Mouse (Mus musculus): ENCODE data around the gene Bsn. TPM values are rescaled to one million over a fixed set of nuclear protein-coding genes. Genes with fewer than 3 reads are reported as not detected.

The Bsn gene
- polyA plus RNA-seq (2015; fragmentation: Nextera tagmentation; extraction: Ambion mirVana), result 1.0 and 1.3 TPM in 2 replicates

DNA sequence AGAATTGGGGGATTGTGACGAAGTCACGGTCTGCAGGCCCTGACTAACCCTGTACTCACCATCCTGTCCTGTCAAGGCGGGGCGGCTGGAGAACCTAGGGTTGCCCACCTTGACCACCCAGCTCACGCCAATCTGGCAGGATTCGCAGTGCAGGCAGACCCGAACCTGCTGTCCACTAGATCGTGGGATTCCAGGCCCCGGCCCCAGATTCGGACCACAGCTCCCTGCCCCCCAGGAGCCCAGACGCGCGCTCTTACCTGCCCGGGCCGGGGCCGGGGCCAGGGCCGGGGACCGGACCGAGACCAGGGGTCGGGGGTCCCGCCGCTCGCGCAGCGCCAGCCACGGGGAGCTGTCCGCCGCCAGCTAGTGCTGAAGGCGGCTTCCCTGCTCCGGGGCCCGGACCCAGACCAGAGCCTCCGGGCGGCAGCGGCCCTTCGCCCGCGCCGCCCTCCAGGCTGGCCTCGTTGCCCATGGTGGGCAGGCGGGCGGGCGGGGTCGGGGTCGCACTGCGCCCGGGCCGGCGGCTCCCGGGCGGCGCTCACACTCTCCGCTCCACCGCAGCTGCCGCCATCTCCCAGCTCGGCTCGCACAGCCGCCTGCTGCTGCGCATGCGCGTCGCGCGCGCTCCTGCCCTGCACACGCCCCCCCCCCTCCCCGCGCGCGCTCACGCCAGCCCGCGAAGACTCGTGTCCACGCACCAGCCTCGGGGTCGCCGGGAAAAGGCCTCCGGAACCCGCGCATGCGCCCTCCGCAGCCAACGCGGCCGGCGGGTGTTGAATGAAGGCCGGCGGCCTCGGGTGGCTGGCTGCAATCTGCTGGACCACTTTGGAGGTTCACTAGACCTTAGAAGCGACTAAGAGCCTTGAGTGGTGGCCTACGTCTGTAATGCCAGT lies at the start of gene Bsn:
Gene Bsn, minus strand, starts transcription at position 598 of the 893 bp plus-strand sequence.
- Histone ChIP-seq H3K27me3 (peaks cover 36% of the 10 kb centered on the region), H3K4me2 (replicated peaks) (peak within 1 kb of the TSS; percentile 85), H3K4me3 (replicated peaks) (peak within 1 kb of the TSS; percentile 52), H3K4me1 (peaks cover 5% of the 10 kb centered on the region), H3K9me3 (replicated peaks) (no peaks in the 10 kb centered on the region), H3K36me3 (no peaks in the 10 kb centered on the region), H3K9ac (no peak within 1 kb of the TSS), H3K27ac (replicated peaks) (no peak within 1 kb of the TSS)
- peak; percentile 58; the same call in 1 of the 2 replicates for ATAC-seq (ENCODE audit: insufficient number of reproducible peaks, low FRiP score, low TSS enrichment, low read depth)
- WGBS, result 2% methylated on average over 73 of the region's 91 CpGs

- no peaks in the 10 kb centered on the region for H3K9me3 ChIP-seq (replicated peaks)
- no peak overlapping the region for H3K4me3 ChIP-seq (replicated peaks)
- no peaks in the 10 kb centered on the region for H3K4me1 ChIP-seq
- no peak for ATAC-seq (ENCODE audit: insufficient number of reproducible peaks, low FRiP score, low TSS enrichment, low read depth)
- no peaks in the 10 kb centered on the region for H3K27me3 ChIP-seq
- H3K36me3 ChIP-seq, result 0 out of 2 replicates have a peak, but pooled peaks cover 3% of the 10 kb centered on the region
- H3K27ac ChIP-seq (replicated peaks), result no peak overlapping the region
- no peak overlapping the region for H3K4me2 ChIP-seq (replicated peaks)
- 64% methylated on average over 5 of the region's 5 CpGs for WGBS
- H3K9ac ChIP-seq, result no peak overlapping the region
These were observed 49.8 kb upstream of the Bsn start for GRCm38 (mm10) chr9:108239951-108240350.

- H3K27ac ChIP-seq (replicated peaks), result no peak overlapping the region
These were observed 48.6 kb upstream of the Bsn start for GRCm38 (mm10) chr9:108238831-108239230.

DNA sequence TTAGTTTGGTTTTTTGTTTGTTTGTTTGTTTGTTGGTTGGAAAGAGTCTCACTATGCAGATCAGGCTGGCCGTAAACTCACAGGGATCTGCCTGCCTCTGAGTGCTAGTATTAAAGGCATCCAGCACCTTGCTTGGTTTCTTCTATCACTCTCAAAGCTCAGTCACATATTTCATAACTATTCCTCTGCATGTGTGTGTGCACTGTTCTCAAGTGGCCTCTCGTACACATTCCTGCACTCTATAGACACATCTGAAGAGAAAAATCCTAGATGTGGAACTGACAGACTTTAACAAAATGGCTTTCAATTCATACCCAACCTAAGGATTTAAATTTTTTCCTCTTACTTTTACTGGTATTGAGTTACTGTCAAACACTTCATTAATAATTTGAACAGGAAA lies 48.2 kb upstream of the Bsn start:
- H3K36me3 ChIP-seq, result 0 out of 2 replicates have a peak, but pooled peaks cover 8% of the 10 kb centered on the region
- H3K9ac ChIP-seq, result no peak overlapping the region
- no peak for ATAC-seq (ENCODE audit: insufficient number of reproducible peaks, low FRiP score, low TSS enrichment, low read depth)
- no peak overlapping the region for H3K4me2 ChIP-seq (replicated peaks)
- no peaks in the 10 kb centered on the region for H3K27me3 ChIP-seq
- H3K9me3 ChIP-seq (replicated peaks), result no peaks in the 10 kb centered on the region
- WGBS, result 65% methylated on average over 2 of the region's 2 CpGs
- H3K4me3 ChIP-seq (replicated peaks), result no peak overlapping the region
- no peak overlapping the region for H3K27ac ChIP-seq (replicated peaks)
- H3K4me1 ChIP-seq, result no peaks in the 10 kb centered on the region

More at GRCm38 (mm10) chr9:108238831-108239230, 48.6 kb upstream of the Bsn start:
- ATAC-seq (ENCODE audit: insufficient number of reproducible peaks, low FRiP score, low TSS enrichment, low read depth), result no peak
- H3K9ac ChIP-seq, result no peak overlapping the region
- no peaks in the 10 kb centered on the region for H3K27me3 ChIP-seq
- no peak overlapping the region for H3K4me2 ChIP-seq (replicated peaks)
- H3K36me3 ChIP-seq, result 0 out of 2 replicates have a peak, but pooled peaks cover 8% of the 10 kb centered on the region
- WGBS, result 58% methylated on average over 3 of the region's 3 CpGs
- no peaks in the 10 kb centered on the region for H3K4me1 ChIP-seq
- H3K9me3 ChIP-seq (replicated peaks), result no peaks in the 10 kb centered on the region
- no peak overlapping the region for H3K4me3 ChIP-seq (replicated peaks)

GRCm38 (mm10) chr9:108234682-108235081 lies 44.5 kb upstream of the Bsn start:
- Histone ChIP-seq H3K9me3 (replicated peaks) (no peaks in the 10 kb centered on the region), H3K4me1 (no peaks in the 10 kb centered on the region), H3K9ac (no peak overlapping the region), H3K4me3 (replicated peaks) (no peak overlapping the region), H3K4me2 (replicated peaks) (no peak overlapping the region), H3K27me3 (no peaks in the 10 kb centered on the region), H3K27ac (replicated peaks) (no peak overlapping the region), H3K36me3 (0 out of 2 replicates have a peak, but pooled peaks cover 6% of the 10 kb centered on the region)
- ATAC-seq (ENCODE audit: insufficient number of reproducible peaks, low FRiP score, low TSS enrichment, low read depth), result no peak
- 93% methylated on average over 2 of the region's 2 CpGs for WGBS

DNA sequence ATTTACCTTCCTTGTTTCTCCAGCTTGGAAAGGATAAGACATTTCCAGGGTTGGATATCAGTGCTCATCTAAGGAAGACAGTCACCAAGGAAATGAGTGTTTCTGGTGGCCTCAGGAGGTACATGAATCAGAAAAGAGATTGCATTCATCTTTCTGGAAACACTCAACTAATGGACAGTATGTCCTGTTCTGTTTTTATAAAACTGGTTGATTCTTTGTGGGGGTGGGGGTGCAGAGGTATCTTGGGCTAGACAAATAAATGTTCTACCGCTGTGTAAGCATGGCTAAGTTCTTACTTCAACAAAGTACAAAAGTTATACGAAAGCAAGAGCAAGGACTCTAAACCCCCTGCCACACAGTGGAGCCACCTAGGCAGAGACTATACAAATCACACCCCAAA lies 42.7 kb upstream of the Bsn start:
- no peaks in the 10 kb centered on the region for H3K4me1 ChIP-seq
- H3K27ac ChIP-seq (replicated peaks), result no peak overlapping the region
- ATAC-seq (ENCODE audit: insufficient number of reproducible peaks, low FRiP score, low TSS enrichment, low read depth), result no peak
- no peak overlapping the region for H3K9ac ChIP-seq
- no peaks in the 10 kb centered on the region for H3K27me3 ChIP-seq
- H3K9me3 ChIP-seq (replicated peaks), result no peaks in the 10 kb centered on the region
- H3K4me2 ChIP-seq (replicated peaks), result no peak overlapping the region
- no peak overlapping the region for H3K4me3 ChIP-seq (replicated peaks)
- WGBS, result 97% methylated on average over 2 of the region's 2 CpGs
- H3K36me3 ChIP-seq, result peaks cover 6% of the 10 kb centered on the region; the same call in 1 of the 2 replicates

- Histone ChIP-seq H3K36me3 (no peaks in the 10 kb centered on the region; the same call in 1 of the 2 replicates), H3K9ac (no peak overlapping the region), H3K27me3 (no peaks in the 10 kb centered on the region), H3K4me1 (no peaks in the 10 kb centered on the region), H3K9me3 (replicated peaks) (no peaks in the 10 kb centered on the region), H3K4me3 (replicated peaks) (no peak overlapping the region), H3K27ac (replicated peaks) (no peak overlapping the region), H3K4me2 (replicated peaks) (no peak overlapping the region)
- WGBS, result 67% methylated on average over 2 of the region's 2 CpGs
- no peak for ATAC-seq (ENCODE audit: insufficient number of reproducible peaks, low FRiP score, low TSS enrichment, low read depth)
These were observed 37.9 kb upstream of the Bsn start for GRCm38 (mm10) chr9:108227911-108228649.

DNA sequence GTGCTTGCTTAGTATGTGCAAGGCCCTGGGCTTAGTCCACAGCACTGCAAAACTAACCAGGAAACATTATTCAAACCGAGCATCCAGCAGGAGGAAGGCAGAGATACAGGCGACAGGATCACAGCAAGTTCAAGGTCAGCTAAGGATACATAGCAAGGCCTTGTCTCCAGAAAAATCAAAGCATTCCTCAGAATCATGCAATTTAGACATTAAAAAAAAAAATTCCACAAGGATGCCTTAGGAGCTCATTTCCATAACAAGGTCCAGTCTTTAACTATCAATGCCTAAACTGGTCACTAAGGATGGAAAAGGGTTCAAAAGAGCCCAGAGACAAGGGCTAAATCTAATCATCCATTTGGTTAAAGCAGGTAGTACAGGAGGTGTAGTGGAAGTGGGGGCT lies 35.0 kb upstream of the Bsn start:
- Histone ChIP-seq H3K27ac (replicated peaks) (no peak overlapping the region), H3K27me3 (no peaks in the 10 kb centered on the region), H3K9me3 (replicated peaks) (no peaks in the 10 kb centered on the region), H3K36me3 (no peaks in the 10 kb centered on the region; the same call in 1 of the 2 replicates), H3K4me1 (peaks cover 8% of the 10 kb centered on the region), H3K4me2 (replicated peaks) (no peak overlapping the region), H3K9ac (no peak overlapping the region), H3K4me3 (replicated peaks) (no peak overlapping the region)
- no peak for ATAC-seq (ENCODE audit: insufficient number of reproducible peaks, low FRiP score, low TSS enrichment, low read depth)
- 64% methylated on average over 2 of the region's 2 CpGs for WGBS

DNA sequence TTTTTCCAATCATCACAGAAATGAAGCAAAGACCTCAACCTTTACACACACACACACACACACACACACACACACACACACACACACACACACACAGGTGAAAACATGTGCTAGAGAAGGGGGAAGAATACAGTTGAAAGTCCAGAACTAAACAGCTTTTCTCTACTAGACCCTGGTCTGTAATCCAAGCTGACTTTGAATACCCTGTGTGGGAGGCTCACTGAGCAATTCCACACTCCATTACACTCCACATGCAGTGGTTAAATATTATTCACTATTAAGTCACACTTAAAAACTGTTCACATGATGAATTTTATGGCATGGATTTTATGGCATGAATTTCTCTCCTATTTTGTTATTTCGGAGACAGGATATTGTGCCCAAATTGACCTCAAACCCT lies 33.4 kb upstream of the Bsn start:
- Histone ChIP-seq H3K9ac (no peak overlapping the region), H3K27me3 (no peaks in the 10 kb centered on the region), H3K9me3 (replicated peaks) (no peaks in the 10 kb centered on the region), H3K4me2 (replicated peaks) (no peak overlapping the region), H3K36me3 (no peaks in the 10 kb centered on the region; the same call in 1 of the 2 replicates), H3K4me1 (peaks cover 14% of the 10 kb centered on the region), H3K4me3 (replicated peaks) (no peak overlapping the region), H3K27ac (replicated peaks) (no peak overlapping the region)
- ATAC-seq (ENCODE audit: insufficient number of reproducible peaks, low FRiP score, low TSS enrichment, low read depth), result no peak
- 91% methylated on average over 1 of the region's 1 CpGs for WGBS

DNA sequence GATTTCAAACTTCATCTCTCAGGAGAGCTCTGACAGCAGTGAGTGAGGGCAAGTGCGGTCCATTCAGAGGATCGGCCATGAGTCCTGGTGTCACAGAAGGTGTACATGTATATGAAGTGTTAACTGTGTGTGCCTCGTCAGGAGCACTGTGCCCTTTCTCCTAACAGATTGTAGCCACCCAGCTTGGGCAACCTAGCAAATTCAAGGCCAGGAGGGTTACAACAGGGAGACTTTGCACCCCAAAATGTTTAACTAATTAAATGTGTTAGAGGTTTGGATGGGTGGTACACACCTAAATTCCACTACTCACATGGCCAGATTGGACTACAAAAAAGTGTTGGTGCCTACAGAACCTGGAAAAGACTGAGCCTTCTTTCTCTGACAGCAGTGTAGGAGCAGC lies 31.4 kb upstream of the Bsn start:
- Histone ChIP-seq H3K4me3 (replicated peaks) (no peak overlapping the region), H3K27me3 (no peaks in the 10 kb centered on the region), H3K36me3 (peaks cover 16% of the 10 kb centered on the region), H3K4me2 (replicated peaks) (no peak overlapping the region), H3K4me1 (peaks cover 14% of the 10 kb centered on the region), H3K9ac (no peak overlapping the region), H3K27ac (replicated peaks) (no peak overlapping the region), H3K9me3 (replicated peaks) (no peaks in the 10 kb centered on the region)
- ATAC-seq (ENCODE audit: insufficient number of reproducible peaks, low FRiP score, low TSS enrichment, low read depth), result no peak
- WGBS, result 95% methylated on average over 3 of the region's 3 CpGs

DNA sequence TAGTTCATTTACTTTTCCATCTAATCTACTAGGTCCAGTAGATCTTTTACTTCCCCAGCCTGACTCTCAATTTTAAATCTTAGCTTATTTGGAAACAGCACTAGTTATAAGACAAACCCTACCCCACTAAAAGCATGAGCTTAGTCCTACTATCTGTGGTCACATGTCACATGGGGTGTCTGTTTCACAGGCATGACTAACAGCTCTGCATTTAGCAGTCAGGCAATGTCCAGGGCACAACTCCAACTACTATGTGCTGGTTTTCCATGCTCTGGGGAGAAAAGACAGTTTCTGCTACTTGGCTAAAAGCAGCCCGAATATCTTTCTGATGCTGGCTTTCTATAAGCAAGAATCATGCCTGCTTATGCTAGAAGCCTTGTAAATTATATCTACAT lies 30.2 kb upstream of the Bsn start:
- peak overlapping the region; percentile 58 for H3K27ac ChIP-seq (replicated peaks)
- H3K9me3 ChIP-seq (replicated peaks), result no peaks in the 10 kb centered on the region
- no peaks in the 10 kb centered on the region for H3K27me3 ChIP-seq
- no peak overlapping the region for H3K4me2 ChIP-seq (replicated peaks)
- peaks cover 14% of the 10 kb centered on the region for H3K4me1 ChIP-seq
- no peak overlapping the region for H3K4me3 ChIP-seq (replicated peaks)
- WGBS, result 47% methylated on average over 1 of the region's 1 CpGs
- no peak overlapping the region for H3K9ac ChIP-seq
- ATAC-seq (ENCODE audit: insufficient number of reproducible peaks, low FRiP score, low TSS enrichment, low read depth), result no peak
- H3K36me3 ChIP-seq, result peaks cover 23% of the 10 kb centered on the region

All from embryonic facial prominence, embryonic 15.5 days (tissue).